Mouse (Mus musculus) lung, postnatal 4 days (tissue): ENCODE measurements at regions not wholly inside any gene's neighbourhood (a gene's known extent, or its start where the extent isn't known, plus 50 kb on each side); places are given as distances from the start of the nearest gene placed in this dataset.

ENCODE experiments used
- DNase-seq, 2 experiments: peaks; one replicate each; pipeline ENCODE4 v3.0.0; 2021

DNA sequence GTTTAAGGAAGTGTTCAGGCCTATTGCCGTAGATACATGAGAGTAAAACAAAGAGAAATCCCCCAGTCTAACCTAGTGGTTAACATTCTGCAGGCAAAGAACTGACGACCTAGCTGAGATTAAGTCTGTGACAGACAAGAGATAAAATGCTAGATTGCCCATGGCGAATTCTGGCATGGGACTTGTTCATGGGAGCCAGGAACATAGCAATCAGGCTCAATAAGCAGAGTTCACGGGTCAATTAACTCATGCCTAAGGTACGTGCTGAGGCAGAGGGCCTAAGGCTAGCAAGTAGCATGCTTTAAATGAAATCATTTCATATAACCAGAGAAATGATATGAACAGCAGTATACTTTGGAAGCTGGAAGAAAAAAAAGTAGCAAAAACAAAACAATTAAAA, 1119.2 kb upstream of the Adgrl2 start:
- no peak for DNase-seq

DNA sequence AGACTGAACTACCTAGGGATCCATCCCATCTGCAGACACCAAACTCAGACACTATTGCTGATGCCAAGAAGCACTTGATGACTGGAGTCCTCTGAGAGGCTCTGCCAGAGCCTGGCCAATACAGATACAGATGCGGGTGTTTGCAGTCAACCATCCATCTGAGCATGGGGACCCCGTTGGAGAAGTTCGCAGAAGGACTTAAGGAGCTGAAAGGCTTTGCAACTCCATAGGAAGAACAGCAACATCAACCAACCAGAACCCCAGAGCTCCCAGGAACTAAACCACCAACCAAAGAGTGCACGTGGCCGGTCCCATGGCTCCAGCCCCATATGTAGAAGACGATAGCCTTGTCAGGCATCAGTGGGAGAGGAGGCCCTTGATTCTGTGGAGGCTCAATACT, 1121.9 kb upstream of the Adgrl2 start:
- DNase-seq: no peak

DNA sequence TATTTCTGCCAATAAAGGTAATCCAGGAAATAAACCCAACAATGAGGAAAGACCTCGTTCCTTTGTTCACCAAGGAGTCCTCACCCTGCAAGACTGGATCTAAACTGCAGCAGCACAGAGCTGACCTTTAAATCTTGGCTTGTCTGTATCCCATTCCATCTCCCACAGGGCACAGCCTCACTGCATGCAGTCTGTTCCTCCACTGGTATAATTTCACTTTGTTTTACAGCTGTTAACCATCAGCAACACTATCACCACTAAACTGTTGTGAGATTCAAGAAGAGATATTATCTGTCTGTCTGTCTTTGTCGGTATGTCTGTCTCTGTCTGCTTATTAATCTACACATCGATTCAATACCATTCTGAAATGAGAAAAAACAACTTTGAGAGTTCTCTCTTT, 1129.5 kb upstream of the Adgrl2 start:
- no peak for DNase-seq

DNA sequence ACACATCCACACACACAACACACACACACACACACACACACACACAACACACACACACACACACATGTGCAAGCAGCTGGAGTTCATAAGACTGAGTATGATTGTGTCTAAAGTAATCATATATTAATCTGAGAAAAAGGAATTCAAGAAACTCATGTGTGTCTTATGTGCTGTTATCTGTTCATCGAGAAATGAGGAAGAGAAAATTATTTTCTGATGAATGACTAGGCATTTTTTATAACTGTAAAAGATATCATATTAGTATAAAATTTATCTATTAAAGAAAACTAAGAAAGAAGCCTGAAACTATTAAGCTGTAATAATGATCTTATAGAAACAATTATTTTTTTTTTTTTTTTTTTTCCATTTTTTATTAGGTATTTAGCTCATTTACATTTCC, 1156.3 kb upstream of the Adgrl2 start:
- DNase-seq: no peak

GRCm38 (mm10) chr3:150151152-150151822, 1160.9 kb upstream of the Adgrl2 start:
- no peak for DNase-seq

GRCm38 (mm10) chr3:150151823-150152158, 1161.4 kb upstream of the Adgrl2 start:
- no peak for DNase-seq

DNA sequence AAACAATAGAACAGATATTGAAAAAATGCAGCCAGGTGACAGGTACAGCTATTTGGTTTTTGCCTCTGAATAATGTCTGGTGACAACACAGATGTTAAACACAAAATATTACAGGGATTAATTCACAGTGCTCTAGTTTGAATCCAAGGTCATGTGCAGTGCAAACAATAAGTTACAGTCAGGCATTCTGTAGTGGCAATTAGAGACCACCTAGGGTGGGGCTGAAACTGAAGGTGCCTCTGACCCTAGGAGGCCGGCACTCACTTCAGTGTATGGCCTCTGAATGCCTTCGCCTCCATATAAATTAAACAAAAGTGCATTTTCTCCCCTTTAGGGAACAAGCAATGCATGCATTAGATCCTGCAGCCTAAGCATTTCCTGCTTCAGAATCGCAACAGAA, 1162.5 kb upstream of the Adgrl2 start:
- no peak for DNase-seq

DNA sequence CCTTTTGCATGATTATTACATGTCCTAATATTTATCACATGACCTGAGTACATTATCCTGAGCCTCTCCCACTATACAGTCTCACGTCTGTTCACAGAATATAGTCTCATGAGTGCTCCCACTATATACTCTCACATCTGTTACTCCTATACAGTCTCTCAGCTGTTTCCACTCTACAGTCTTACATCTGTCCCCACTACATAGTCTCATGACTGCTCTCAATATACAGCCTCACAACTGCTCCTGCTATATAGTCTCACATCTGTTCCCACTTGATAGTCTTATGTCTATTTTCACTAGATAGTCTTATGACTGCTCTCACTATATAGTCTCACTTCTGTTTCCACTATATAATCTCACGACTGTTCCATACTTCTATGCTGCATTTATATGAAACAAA, 1195.5 kb upstream of the Adgrl2 start:
- DNase-seq: no peak

DNA sequence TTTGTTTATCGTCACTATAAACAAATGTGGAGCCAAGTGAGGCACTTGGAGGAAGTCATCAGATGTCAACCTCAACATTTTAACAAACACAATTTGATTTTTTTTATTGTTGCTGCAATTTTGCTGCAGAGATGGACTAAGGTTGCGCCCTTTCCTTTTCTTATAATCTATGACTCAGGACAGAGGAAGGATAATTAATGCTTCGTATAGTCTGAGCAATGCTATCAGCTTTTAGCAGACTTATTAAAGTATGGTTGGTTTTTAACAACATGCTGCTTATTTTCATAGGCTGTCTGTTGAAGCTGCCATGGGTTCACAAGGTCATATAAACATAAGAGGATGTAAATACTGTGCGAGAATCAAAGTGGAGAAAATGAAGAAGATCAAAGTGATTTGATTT, 1202.8 kb upstream of the Adgrl2 start:
- DNase-seq: no peak

- no peak for DNase-seq
Observed at GRCm38 (mm10) chr3:150198492-150198891, 1208.1 kb upstream of the Adgrl2 start.

DNA sequence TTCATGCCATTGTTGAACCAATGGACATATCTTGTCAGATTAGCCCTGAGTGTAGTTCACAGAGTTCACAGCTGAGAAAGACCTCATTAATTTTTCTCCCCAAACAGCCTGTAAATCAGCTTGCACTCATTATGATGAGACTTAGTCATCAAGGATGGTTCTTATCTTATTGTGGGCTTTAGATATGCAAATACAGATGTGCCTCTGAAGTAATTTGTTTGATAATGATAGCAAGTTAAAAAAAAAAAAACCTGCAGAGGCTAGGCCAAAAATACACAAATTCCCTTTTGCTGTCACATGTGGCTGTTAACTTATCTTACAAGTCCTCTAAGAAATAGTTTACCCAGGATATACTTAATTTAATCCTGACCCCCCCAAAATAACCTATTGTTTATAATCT, 1215.5 kb upstream of the Adgrl2 start:
- DNase-seq: no peak

- DNase-seq: no peak
Observed at GRCm38 (mm10) chr3:150233279-150233678, 1204.4 kb upstream of the Adgrl4 start.

DNA sequence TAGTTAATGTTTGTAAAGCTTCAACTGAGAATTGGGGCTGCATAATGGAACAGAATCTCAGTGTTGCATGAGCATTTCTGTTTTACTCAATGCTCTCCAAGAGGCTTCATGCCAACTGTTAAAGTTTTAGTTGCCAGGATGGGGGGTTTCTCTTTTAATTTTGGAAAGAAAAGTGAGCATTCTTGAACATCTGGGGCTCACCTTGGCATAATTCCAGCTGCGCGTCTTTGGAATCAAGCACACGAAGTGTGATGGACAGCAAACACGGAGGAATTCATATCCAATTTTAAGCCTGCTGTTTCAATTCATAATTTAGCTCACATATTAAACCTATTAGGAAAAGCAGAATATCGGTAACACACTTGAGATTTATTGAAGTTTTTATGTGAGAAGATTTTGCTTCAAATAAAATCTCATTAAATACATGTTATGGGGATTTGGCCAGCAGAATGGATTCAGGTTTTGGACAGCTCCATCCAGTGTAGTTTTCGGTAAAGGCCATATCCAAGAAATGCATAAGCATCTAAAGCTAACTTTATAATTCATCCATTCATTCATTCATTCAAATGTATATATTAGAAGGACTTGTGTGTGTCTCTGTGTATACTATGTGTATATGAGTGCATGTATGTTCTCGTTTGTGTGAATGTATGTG, 1200.6 kb upstream of the Adgrl4 start:
- no peak for DNase-seq

DNA sequence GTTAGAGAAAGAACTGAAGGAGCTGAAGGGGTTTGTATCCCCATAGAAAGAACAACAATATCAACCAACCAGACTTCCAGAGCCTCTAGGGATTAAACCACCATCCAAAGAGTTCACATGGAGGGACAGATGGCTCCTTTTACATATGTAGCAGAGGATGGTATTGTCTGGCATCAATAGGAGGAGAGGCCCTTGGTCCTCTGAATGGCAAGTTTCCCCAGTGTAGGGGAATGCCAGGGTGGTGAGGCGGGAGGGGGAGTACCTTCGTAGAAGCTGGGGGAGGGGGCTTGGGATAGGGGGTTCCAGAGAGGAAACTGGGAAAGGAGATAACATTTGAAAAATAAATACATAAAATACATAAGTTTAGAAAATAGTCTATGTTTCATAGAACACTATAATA, 1162.6 kb upstream of the Adgrl4 start:
- DNase-seq: no peak

DNA sequence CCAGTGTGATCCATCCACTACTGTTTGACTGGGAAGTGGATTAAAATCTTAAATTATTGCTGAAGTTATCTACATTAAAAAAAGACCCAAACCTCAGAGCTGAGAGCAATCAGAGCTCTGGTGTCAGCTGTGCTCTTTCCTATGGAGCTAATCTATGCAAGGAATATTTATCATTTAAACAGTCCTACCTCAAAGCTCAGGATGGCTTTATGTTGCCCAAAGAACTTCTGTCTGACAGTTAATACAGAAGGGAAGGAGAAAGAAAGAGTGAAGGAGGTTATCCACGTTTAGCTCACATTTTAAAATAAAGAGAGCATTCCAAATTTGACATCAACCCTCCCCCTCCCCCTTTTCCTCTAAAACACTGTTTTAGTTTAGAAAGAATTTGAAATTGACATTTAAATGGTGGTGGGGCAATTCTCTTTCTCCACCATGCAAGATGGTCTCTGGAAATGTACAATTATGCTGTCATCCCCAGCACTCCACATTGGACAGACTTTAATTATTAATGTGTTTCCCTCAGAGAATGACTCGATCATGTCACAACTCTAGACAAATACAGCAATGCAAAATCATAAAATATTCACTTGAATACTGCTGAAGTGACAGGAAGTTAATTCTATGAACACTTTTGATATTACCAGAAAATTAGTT, 1141.5 kb upstream of the Adgrl4 start:
- DNase-seq: no peak

GRCm38 (mm10) chr3:150328811-150329210, 1108.9 kb upstream of the Adgrl4 start:
- no peak for DNase-seq

DNA sequence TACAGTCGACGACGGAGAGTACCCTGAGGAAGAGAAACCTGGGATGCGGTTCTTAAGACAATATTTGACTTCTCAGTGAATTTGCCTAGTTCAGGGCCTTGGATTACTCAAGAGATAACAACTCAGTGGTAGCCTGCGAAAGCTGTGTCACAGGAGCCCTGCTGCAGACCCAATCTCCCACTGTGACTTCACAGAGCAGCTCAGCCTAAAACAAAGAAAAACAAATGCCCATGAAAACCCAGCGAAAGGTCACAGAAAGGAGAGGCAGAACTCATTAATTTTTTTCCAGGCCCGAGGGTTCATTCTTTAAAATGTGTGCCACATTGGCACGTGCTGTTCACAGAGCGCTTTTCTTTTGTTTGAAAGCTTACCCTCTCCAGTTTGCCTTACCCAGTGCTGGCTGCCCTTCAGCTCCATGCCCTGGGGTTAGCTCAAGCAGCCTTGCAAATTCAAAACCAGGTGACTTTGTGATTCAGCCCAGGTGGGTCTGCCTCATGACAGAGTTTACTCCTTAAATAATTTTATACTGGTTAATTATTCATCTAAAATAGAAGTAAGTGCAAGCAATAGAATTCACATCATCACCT, 1085.5 kb upstream of the Adgrl4 start:
- DNase-seq: no peak

GRCm38 (mm10) chr3:150365766-150366165, 1071.9 kb upstream of the Adgrl4 start:
- DNase-seq: no peak

DNA sequence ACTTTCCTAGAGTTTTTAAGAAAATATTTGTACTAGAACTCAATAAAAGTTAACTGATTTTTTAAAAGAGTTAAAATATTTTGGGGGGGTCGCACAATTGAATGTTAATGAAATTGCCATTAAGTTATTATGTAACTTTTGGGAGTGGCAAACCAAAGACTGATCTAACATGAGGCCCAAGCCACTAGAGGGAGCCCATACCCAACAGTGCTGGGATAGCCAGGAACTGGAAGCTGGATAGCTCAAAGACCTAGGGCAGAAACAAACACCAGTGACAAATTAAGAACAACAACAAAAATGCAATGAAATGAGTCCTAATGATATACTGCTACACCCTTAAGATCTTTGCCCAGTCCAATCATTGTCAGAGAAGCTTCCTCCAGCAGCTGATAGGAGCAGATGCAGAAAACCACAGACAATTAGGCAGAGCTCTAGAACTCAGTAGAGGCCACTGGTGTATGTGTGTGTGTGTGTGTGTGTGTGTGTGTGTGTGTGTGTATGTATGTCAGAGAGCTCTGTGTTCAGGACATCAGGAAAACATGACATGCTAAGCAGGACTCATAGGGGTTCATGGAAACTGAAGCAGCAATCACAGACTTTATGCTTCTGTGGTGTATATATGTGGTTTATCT, 1052.6 kb upstream of the Adgrl4 start:
- peak; percentile 23 to 37 for DNase-seq

GRCm38 (mm10) chr3:150401694-150402301, 1035.9 kb upstream of the Adgrl4 start:
- DNase-seq: no peak

GRCm38 (mm10) chr3:150406086-150406485, 1031.6 kb upstream of the Adgrl4 start:
- DNase-seq: no peak

DNA sequence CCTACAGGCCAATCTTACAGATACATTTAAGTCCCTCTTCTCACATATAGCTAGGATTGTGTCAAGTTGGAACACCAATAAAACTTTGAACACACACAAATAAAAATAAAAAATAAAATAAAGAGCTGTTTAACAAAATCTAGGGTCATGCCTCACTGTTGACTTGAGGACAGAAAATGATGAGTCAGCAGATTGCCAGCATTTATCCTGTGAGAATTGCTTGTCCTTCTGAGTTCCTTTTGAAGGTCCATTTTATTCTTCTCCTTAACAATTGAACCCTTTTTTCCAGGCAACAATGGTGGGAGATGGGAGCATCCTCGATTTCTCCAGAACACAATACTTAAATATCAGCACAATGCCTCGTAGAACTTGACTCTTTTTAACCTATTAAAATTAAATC, 1022.4 kb upstream of the Adgrl4 start:
- no peak for DNase-seq

DNA sequence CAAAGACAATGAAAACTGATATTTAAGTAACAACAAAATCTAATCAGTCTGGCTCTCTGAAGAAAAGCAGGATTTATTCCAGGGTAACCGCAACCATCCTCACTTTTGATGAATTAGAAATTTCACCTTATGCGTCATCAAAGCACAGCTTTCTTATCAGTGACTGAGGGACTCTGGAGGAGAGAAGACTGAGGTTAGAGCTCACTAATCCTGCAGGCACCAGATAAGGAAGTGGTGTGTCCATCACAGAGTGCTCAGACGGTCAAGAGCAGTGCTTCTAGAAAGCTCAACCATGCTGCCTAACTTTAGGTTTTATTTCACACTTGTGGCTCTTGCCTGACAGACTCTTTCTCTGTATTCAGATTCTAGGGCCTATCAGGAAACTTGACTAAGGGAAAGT, 1021.2 kb upstream of the Adgrl4 start:
- no peak for DNase-seq
